Mouse (Mus musculus) G1E (cell line): ENCODE results near the gene Clip1. TPM values are rescaled to one million over a fixed set of nuclear protein-coding genes. Genes with fewer than 3 reads are reported as not detected.
A peak's percentile ranks its signal among the peaks of the same experiment; 100 is the strongest.

Source experiments
- ATAC-seq: 2 replicates; pipeline ENCODE4 v1.8.0; 2016; ENCODE audit warnings: mild to moderate bottlenecking; ENCODE audit not compliant: insufficient number of reproducible peaks, poor library complexity, low FRiP score, severe bottlenecking; ENCODE audit errors: extremely low read depth
- DNase-seq: peaks from one replicate; pipeline ENCODE4 v3.0.0; 2012; ENCODE audit warnings: low spot score
- H3K27me3 ChIP-seq: 2 replicates; pipeline ENCODE4 v1.6.1; 2012; ENCODE audit warnings: mild to moderate bottlenecking, low read length, inconsistent platforms; ENCODE audit not compliant: insufficient read depth
- H3K36me3 ChIP-seq: replicated peaks from 2 replicates; pipeline ENCODE3; 2012; ENCODE audit warnings: mild to moderate bottlenecking, inconsistent platforms
- H3K4me1 ChIP-seq: 2 replicates; pipeline ENCODE4 v1.6.1; 2012; ENCODE audit warnings: low read depth, low read length, inconsistent platforms, mixed read lengths; ENCODE audit not compliant: insufficient read depth
- H3K4me3 ChIP-seq: 2 replicates; pipeline ENCODE4 v1.5.1; 2012; ENCODE audit warnings: low read depth, mild to moderate bottlenecking, inconsistent platforms, low read length, moderate library complexity, mixed read lengths
- H3K9me3 ChIP-seq: replicated peaks from 2 replicates; pipeline ENCODE4 v1.6.1; 2012; ENCODE audit warnings: inconsistent platforms
- CTCF ChIP-seq: IDR thresholded peaks from 2 replicates; pipeline ENCODE4 v1.5.1; 2012; ENCODE audit warnings: low read depth, low read length, inconsistent platforms, mixed read lengths
- GATA1 ChIP-seq: IDR thresholded peaks from 2 replicates; pipeline ENCODE4 v1.6.1; 2012; ENCODE audit warnings: borderline replicate concordance, low read length, inconsistent platforms, mixed read lengths
- GATA2 ChIP-seq: IDR thresholded peaks from 2 replicates; pipeline ENCODE4 v1.6.1; 2012; ENCODE audit warnings: low read depth, low read length, inconsistent platforms, borderline replicate concordance
- POLR2AphosphoS5 ChIP-seq: IDR thresholded peaks from 2 replicates; pipeline ENCODE4 v1.6.1; 2012; ENCODE audit warnings: low read depth, low read length, inconsistent platforms; ENCODE audit not compliant: insufficient replicate concordance
- TAL1 ChIP-seq: conservative IDR thresholded peaks from 2 replicates; pipeline ENCODE4 v1.6.1; 2012; ENCODE audit warnings: low read depth, low read length, inconsistent platforms, mixed read lengths
- polyA plus RNA-seq: library from polyadenylated mRNA; stranded (reverse); fragments of >175 nt; gene quantifications from 2 replicates; pipeline ENCODE4 v1.2.3, GENCODE M21; 2012
- total RNA-seq, 2 experiments: library from RNA; stranded (forward) in 1 of 2; stranded (reverse) in 1 of 2; fragments of 200-1000 nt in 1 of 2; fragments of >200 nt in 1 of 2; fragmentation: Nextera tagmentation in 1 of 2; gene quantifications; 2 replicates each; pipeline ENCODE4 v1.2.3; 2014 to 2017

Clip1 gene
- total and polyA plus RNA-seq, 3 experiments: 12.9 to 59.1 (median 49.1) TPM

- ATAC-seq: no peak
- no peak for DNase-seq
- peaks cover 24% of the 10 kb centered on the region for H3K36me3 ChIP-seq
- TF ChIP-seq GATA2 (no peak), POLR2AphosphoS5 (no peak), CTCF (no peak), GATA1 (no peak), TAL1 (no peak)
- H3K27me3 ChIP-seq: peaks cover 3% of the 10 kb centered on the region; the same call in 1 of the 2 replicates
- H3K9me3 ChIP-seq: no peaks in the 10 kb centered on the region
- 0 out of 2 replicates have a peak, but pooled peaks cover 3% of the 10 kb centered on the region for H3K4me1 ChIP-seq
- H3K4me3 ChIP-seq: no peak overlapping the region
Observed at GRCm38 (mm10) chr5:123694468-123694867, 10.1 kb upstream of the Clip1 start.

DNA sequence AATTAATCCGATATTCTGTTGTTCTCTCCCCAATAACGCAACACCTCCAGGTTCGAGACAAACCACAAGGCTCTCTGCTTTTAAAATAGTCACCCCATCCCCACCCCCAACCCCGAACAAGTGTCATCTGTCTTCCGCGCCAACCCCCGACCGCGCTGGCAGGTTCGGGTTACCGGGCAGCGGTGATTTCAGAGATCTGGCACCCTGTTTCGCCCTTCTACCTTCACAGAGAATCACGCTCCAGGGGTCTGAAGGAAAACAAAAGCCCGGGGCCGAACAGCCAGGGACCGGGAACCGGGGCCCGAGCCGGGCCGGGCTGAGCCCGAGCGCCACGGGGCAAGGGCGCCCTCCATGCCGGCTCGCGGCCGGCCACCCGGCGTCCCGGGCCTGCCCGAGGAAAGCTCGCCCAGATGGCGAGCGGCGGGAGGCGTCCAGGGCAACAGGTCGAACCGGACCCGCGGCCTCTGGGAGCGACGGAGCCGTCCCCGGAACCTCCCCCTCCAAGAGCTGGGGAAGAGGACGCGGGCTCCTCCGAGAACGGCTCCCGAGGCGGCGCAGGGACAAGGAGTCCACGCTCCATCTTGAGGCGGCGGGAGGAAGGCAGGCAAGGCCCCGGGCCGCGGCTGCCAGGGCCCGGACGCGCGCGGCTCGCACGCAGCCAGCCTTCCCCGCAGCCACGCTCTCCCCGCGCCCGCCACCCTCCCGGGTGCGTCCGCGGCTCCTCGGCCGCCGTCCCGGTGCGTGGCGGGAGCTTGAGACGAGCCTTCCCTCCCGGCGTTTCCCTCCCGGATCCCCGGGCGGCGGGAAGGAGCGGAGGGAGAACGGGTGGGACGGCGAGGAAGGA is 819 bp downstream of the Clip1 start:
- Histone ChIP-seq H3K36me3 (peaks cover 8% of the 10 kb centered on the region), H3K4me1 (peaks cover 25% of the 10 kb centered on the region), H3K9me3 (no peaks in the 10 kb centered on the region), H3K4me3 (peak overlapping the region; percentile 90), H3K27me3 (peaks cover 6% of the 10 kb centered on the region; the same call in 1 of the 2 replicates)
- TF ChIP-seq POLR2AphosphoS5 (no peak), GATA1 (no peak), CTCF (no peak), GATA2 (no peak), TAL1 (no peak)
- DNase-seq (peak; percentile 68), ATAC-seq (no peak)

DNA sequence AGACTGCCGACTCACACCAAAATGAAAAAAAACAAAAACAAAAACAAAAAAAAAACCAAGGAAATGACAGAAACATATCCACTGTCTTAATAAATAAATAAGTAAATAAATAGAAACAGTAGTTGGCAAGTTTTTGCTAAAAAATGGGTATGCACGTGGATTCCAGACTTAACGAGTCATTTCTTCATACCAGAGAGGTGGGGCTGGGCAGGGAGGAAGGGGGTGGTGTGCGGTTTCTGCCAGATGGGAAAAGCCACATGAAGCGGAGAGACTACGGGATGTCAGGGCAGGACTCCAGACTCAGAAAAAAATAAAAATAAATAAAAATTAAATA is 1.4 kb downstream of the Clip1 start:
- H3K9me3 ChIP-seq: no peaks in the 10 kb centered on the region
- peaks cover 8% of the 10 kb centered on the region for H3K36me3 ChIP-seq
- peak; percentile 52 for DNase-seq
- peaks cover 25% of the 10 kb centered on the region for H3K4me1 ChIP-seq
- peaks cover 6% of the 10 kb centered on the region; the same call in 1 of the 2 replicates for H3K27me3 ChIP-seq
- TF ChIP-seq TAL1: no peak
- TF ChIP-seq CTCF: no peak
- no peak for TF ChIP-seq GATA2
- TF ChIP-seq GATA1: no peak
- no peak for TF ChIP-seq POLR2AphosphoS5
- ATAC-seq: no peak
- H3K4me3 ChIP-seq: peak overlapping the region; percentile 90

GRCm38 (mm10) chr5:123682372-123682771 is 2.0 kb downstream of the Clip1 start:
- peaks cover 6% of the 10 kb centered on the region; the same call in 1 of the 2 replicates for H3K27me3 ChIP-seq
- TF ChIP-seq POLR2AphosphoS5: no peak
- TF ChIP-seq GATA1: no peak
- no peak for TF ChIP-seq TAL1
- no peak for TF ChIP-seq CTCF
- TF ChIP-seq GATA2: no peak
- no peaks in the 10 kb centered on the region for H3K9me3 ChIP-seq
- no peak overlapping the region for H3K4me3 ChIP-seq
- H3K4me1 ChIP-seq: peaks cover 25% of the 10 kb centered on the region
- DNase-seq (no peak), ATAC-seq (no peak)
- H3K36me3 ChIP-seq: peaks cover 9% of the 10 kb centered on the region

DNA sequence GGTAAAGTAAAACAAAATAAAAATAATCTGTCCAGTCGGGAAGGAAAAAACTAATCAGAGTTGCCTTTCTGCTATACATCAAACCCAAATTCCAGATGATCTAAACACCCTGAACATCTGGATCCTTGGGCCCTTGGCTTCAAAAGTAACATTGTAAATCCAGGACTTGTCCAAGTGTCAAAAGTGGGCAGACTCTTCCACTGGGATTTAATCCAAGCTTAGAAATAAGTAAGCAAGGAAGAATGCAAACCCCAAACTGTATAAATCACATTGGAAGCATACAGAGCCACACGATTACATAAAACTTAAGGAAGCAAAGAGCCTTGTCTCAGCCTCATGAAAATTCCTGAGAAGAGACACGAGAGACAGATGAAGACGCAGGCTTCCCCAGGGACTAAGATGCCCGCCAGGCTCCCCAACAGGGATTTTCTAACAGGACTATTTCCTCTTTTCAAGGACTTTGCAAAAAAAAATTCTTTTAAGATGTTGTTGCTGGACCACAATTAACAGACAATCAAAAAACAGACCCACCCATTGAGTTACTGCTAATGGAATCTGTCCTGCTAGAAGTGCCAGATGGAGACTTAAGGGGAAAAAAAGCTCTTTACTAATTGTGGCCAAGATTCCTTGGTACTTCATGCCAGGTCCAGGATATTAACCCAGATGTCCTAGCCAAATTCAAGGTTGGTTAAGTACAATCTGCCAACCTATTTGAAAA is 4.7 kb downstream of the Clip1 start:
- DNase-seq: no peak
- no peaks in the 10 kb centered on the region for H3K27me3 ChIP-seq
- H3K9me3 ChIP-seq: no peaks in the 10 kb centered on the region
- TF ChIP-seq TAL1 (no peak), GATA1 (no peak), CTCF (no peak), GATA2 (no peak), POLR2AphosphoS5 (no peak)
- H3K4me1 ChIP-seq: peaks cover 21% of the 10 kb centered on the region
- H3K4me3 ChIP-seq: no peak overlapping the region
- no peak for ATAC-seq
- H3K36me3 ChIP-seq: peaks cover 17% of the 10 kb centered on the region

GRCm38 (mm10) chr5:123679106-123679505 is 5.3 kb downstream of the Clip1 start:
- no peak for ATAC-seq

More at GRCm38 (mm10) chr5:123679106-123679505, 5.3 kb downstream of the Clip1 start:
- no peak for DNase-seq
- peaks cover 16% of the 10 kb centered on the region for H3K4me1 ChIP-seq
- H3K36me3 ChIP-seq: peaks cover 17% of the 10 kb centered on the region
- no peak for TF ChIP-seq GATA2
- TF ChIP-seq POLR2AphosphoS5: no peak
- TF ChIP-seq GATA1: no peak
- TF ChIP-seq TAL1: no peak
- TF ChIP-seq CTCF: no peak
- H3K9me3 ChIP-seq: no peaks in the 10 kb centered on the region
- H3K4me3 ChIP-seq: no peak overlapping the region
- no peaks in the 10 kb centered on the region for H3K27me3 ChIP-seq
